Mouse (Mus musculus): ENCODE measurements around the gene Rph3a.

GRCm38 (mm10) chr5:121007563-121007962 is 2.3 kb downstream of the Rph3a start:
- TF ChIP-seq CTCF (IDR thresholded peaks at IDR 0.05; ENCODE audit: low read depth, low read length) (no peak), TAL1 (conservative IDR thresholded peaks at IDR 0.05; ENCODE audit: low read depth, low read length) (no peak), GATA1 (IDR thresholded peaks at IDR 0.05; ENCODE audit: borderline replicate concordance, low read length) (no peak), POLR2AphosphoS5 (IDR thresholded peaks at IDR 0.05; ENCODE audit: insufficient replicate concordance, low read depth, low read length) (no peak)

Data from G1E (cell line).